Mouse (Mus musculus): ENCODE data around the gene Ugt1a9. TPM values are rescaled to one million over a fixed set of nuclear protein-coding genes. Genes with fewer than 3 reads are reported as not detected.
"Not testable (repeated sequence)": the region's sequence is repeated elsewhere in the genome, so short reads cannot be mapped to it uniquely, and the experiment has no call there.

The Ugt1a9 gene
- polyA plus RNA-seq, 1 experiment from 2014 or later: 0.65 TPM

DNA sequence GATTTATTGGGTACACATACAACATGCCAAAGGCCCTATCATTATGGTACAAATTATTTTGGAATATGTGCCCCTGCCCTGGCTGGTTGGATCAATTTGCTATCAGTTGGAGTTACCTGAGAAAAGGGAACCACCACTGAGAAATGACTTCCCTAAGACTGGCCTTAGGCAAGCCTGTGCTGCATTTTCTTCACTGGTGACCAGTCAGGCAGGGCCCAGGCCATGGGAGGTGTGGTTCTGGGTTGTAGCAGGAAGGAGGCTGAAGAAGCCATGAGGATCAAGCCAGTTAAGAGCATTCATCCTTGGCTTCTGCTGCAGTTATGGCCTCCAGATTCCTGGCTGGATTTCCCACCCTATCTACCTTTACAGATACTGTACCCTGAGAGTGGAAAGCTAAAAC, 21.7 kb downstream of the Ugt1a9 start:
- Histone ChIP-seq H3K4me1 (replicated peaks; ENCODE audit: control insufficient read depth, insufficient read depth) (no peaks in the 10 kb centered on the region), H3K9me3 (ENCODE audit: control insufficient read depth, low read length) (no peaks in the 10 kb centered on the region), H3K27me3 (ENCODE audit: control insufficient read depth, insufficient read depth, low read length) (no peaks in the 10 kb centered on the region), H3K4me2 (replicated peaks; ENCODE audit: low read depth) (no peak overlapping the region), H3K9ac (ENCODE audit: low read length) (no peak overlapping the region), H3K4me3 (ENCODE audit: low read depth, low read length) (no peak overlapping the region), H3K27ac (replicated peaks) (no peak overlapping the region), H3K36me3 (ENCODE audit: control insufficient read depth, insufficient read depth, low read length) (no peaks in the 10 kb centered on the region)
- ATAC-seq (ENCODE audit: low FRiP score, low TSS enrichment) (no peak), DNase-seq (ENCODE audit: low spot score) (no peak)
- TF ChIP-seq CTCF (IDR thresholded peaks at IDR 0.05; ENCODE audit: low read depth): no peak
- no peak for TF ChIP-seq EP300 (optimal IDR thresholded peaks at IDR 0.05)

- peak overlapping the region; percentile 89 for H3K27ac ChIP-seq (replicated peaks)
- H3K27me3 ChIP-seq (ENCODE audit: control insufficient read depth, insufficient read depth, low read length); H3K9me3 ChIP-seq (ENCODE audit: control insufficient read depth, low read length); H3K9ac ChIP-seq (ENCODE audit: low read length); H3K4me1 ChIP-seq (replicated peaks; ENCODE audit: control insufficient read depth, insufficient read depth); H3K36me3 ChIP-seq (ENCODE audit: control insufficient read depth, insufficient read depth, low read length); H3K4me2 ChIP-seq (replicated peaks; ENCODE audit: low read depth); H3K4me3 ChIP-seq (ENCODE audit: low read depth, low read length): not testable (repeated sequence)
- WGBS: 59% methylated on average over 3 of the region's 3 CpGs
- peak; percentile 67 for TF ChIP-seq CTCF (IDR thresholded peaks at IDR 0.05; ENCODE audit: low read depth)
- DNase-seq (ENCODE audit: low spot score) (peak; percentile 23), ATAC-seq (ENCODE audit: low FRiP score, low TSS enrichment) (peak; percentile 38; the same call in 1 of the 2 replicates)
Observed at GRCm38 (mm10) chr1:88094270-88094676, 23.7 kb downstream of the Ugt1a9 start.

- H3K4me1 ChIP-seq (replicated peaks; ENCODE audit: control insufficient read depth, insufficient read depth): no peaks in the 10 kb centered on the region
- TF ChIP-seq EP300 (optimal IDR thresholded peaks at IDR 0.05) (no peak), CTCF (IDR thresholded peaks at IDR 0.05; ENCODE audit: low read depth) (no peak)
- H3K27ac ChIP-seq (replicated peaks): peak within 1 kb of the TSS; percentile 89
- peak within 1 kb of the TSS; percentile 18; the same call in 1 of the 2 replicates for H3K4me3 ChIP-seq (ENCODE audit: low read depth, low read length)
- H3K9me3 ChIP-seq (ENCODE audit: control insufficient read depth, low read length): no peaks in the 10 kb centered on the region
- peak within 1 kb of the TSS; percentile 45 for H3K4me2 ChIP-seq (replicated peaks; ENCODE audit: low read depth)
- H3K9ac ChIP-seq (ENCODE audit: low read length): peak within 1 kb of the TSS; percentile 58
- ATAC-seq (ENCODE audit: low FRiP score, low TSS enrichment) (peak; percentile 75), DNase-seq (ENCODE audit: low spot score) (peak; percentile 35)
- no peaks in the 10 kb centered on the region for H3K36me3 ChIP-seq (ENCODE audit: control insufficient read depth, insufficient read depth, low read length)
- H3K27me3 ChIP-seq (ENCODE audit: control insufficient read depth, insufficient read depth, low read length): no peaks in the 10 kb centered on the region
- 15% methylated on average over 10 of the region's 10 CpGs for WGBS
Observed at GRCm38 (mm10) chr1:88094941-88095492, 24.4 kb downstream of the Ugt1a9 start, which contains the start of gene Ugt1a7c. Gene Ugt1a7c (plus strand): TSS chr1:88095062.

DNA sequence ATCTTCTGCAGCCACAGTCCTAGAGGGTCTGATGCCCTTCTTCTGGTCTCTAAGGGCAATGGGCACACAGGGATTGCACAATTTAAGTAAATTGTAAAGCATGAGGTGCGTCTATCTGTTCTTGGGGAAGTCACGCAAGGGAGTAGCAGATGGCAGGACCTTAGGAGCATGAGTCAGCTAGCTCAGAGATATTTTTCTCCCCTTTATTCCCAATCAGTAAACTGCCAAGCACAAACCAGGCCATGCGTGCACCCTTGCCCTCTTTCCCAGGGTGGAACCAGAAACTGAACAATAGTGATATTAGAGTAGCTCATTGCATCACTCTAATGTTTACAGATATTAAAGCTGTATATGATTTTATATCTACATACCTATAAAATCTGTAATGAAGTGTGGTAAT, 27.9 kb downstream of the Ugt1a9 start:
- H3K9ac ChIP-seq (ENCODE audit: low read length); H3K27ac ChIP-seq (replicated peaks); H3K4me2 ChIP-seq (replicated peaks; ENCODE audit: low read depth); H3K4me3 ChIP-seq (ENCODE audit: low read depth, low read length); H3K27me3 ChIP-seq (ENCODE audit: control insufficient read depth, insufficient read depth, low read length); H3K36me3 ChIP-seq (ENCODE audit: control insufficient read depth, insufficient read depth, low read length); H3K4me1 ChIP-seq (replicated peaks; ENCODE audit: control insufficient read depth, insufficient read depth); H3K9me3 ChIP-seq (ENCODE audit: control insufficient read depth, low read length): not testable (repeated sequence)
- WGBS: 60% methylated on average over 3 of the region's 3 CpGs
- peak; percentile 85 for ATAC-seq (ENCODE audit: low FRiP score, low TSS enrichment)
- DNase-seq (ENCODE audit: low spot score): peak; percentile 53

GRCm38 (mm10) chr1:88099691-88100090, 29.1 kb downstream of the Ugt1a9 start:
- not testable (repeated sequence) for H3K9me3 ChIP-seq (ENCODE audit: control insufficient read depth, low read length); H3K27ac ChIP-seq (replicated peaks); H3K4me3 ChIP-seq (ENCODE audit: low read depth, low read length); H3K4me1 ChIP-seq (replicated peaks; ENCODE audit: control insufficient read depth, insufficient read depth); H3K27me3 ChIP-seq (ENCODE audit: control insufficient read depth, insufficient read depth, low read length); H3K4me2 ChIP-seq (replicated peaks; ENCODE audit: low read depth); H3K36me3 ChIP-seq (ENCODE audit: control insufficient read depth, insufficient read depth, low read length); H3K9ac ChIP-seq (ENCODE audit: low read length); DNase-seq (ENCODE audit: low spot score); ATAC-seq (ENCODE audit: low FRiP score, low TSS enrichment)
- WGBS: 54% methylated on average over 2 of the region's 2 CpGs

- H3K27me3 ChIP-seq (ENCODE audit: control insufficient read depth, insufficient read depth, low read length); H3K9me3 ChIP-seq (ENCODE audit: control insufficient read depth, low read length); DNase-seq (ENCODE audit: low spot score); H3K4me2 ChIP-seq (replicated peaks; ENCODE audit: low read depth); H3K36me3 ChIP-seq (ENCODE audit: control insufficient read depth, insufficient read depth, low read length); H3K4me1 ChIP-seq (replicated peaks; ENCODE audit: control insufficient read depth, insufficient read depth); H3K9ac ChIP-seq (ENCODE audit: low read length); H3K4me3 ChIP-seq (ENCODE audit: low read depth, low read length): not testable (repeated sequence)
- peak within 1 kb of the TSS; percentile 70 for H3K27ac ChIP-seq (replicated peaks)
- ATAC-seq (ENCODE audit: low FRiP score, low TSS enrichment): peak; percentile 41; the same call in 1 of the 2 replicates
- 30% methylated on average over 3 of the region's 3 CpGs for WGBS
Observed at GRCm38 (mm10) chr1:88103019-88103418, 32.4 kb downstream of the Ugt1a9 start, which contains the start of gene Ugt1a6b. Gene Ugt1a6b (plus strand): TSS chr1:88103252.

DNA sequence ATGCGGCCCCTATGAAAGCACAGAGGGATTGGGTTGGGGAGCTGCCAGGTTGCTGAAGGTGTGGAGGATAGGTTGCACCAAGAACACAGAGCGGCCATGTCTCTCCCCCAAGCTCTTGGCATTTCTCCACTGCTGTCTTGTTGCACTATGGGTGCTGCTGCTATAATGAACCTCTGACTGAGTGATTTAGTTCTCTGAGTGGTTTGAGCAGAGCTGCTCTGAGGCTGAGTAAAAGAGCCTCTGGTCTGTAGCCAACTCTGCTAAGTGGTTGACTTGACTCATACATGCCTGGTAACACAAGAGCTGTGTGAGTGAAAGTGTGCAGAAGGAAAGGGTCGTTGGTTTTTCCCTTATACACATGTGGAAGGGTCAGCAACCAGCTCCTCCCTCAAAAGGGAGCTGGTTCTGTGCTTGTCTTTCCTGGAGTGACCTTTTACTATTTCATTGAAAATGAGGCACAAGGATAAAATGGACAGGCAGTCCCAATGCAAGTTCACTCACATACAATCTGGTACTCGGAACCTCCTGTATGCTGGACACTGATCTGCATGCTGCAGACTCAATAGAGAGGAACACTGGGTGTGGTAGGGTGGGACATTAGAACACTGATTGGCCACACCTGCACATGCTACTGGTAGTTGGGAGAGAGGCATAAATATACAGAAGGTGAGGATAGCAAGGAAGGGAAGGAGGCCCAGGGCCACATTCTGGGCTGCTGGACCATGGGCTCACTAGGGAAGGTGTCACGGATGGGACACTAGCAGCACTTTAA, 33.3 kb downstream of the Ugt1a9 start:
- DNase-seq (ENCODE audit: low spot score) (peak; percentile 23), ATAC-seq (ENCODE audit: low FRiP score, low TSS enrichment) (peak; percentile 62)
- H3K27me3 ChIP-seq (ENCODE audit: control insufficient read depth, insufficient read depth, low read length); H3K36me3 ChIP-seq (ENCODE audit: control insufficient read depth, insufficient read depth, low read length); H3K4me3 ChIP-seq (ENCODE audit: low read depth, low read length); H3K4me2 ChIP-seq (replicated peaks; ENCODE audit: low read depth); H3K9ac ChIP-seq (ENCODE audit: low read length); H3K4me1 ChIP-seq (replicated peaks; ENCODE audit: control insufficient read depth, insufficient read depth); H3K9me3 ChIP-seq (ENCODE audit: control insufficient read depth, low read length): not testable (repeated sequence)
- H3K27ac ChIP-seq (replicated peaks): peak overlapping the region; percentile 56
- WGBS: 57% methylated on average over 4 of the region's 5 CpGs

All from stomach, postnatal 0 days (tissue).